ENCODE assay signal across 8 mouse cellular contexts in genomic region chr4:43629106-43629817, GRCm38 (mm10). TPM values are rescaled to one million over a fixed set of nuclear protein-coding genes. Genes with fewer than 3 reads are reported as not detected.
DNase-seq lines count a peak whose midpoint lies in the region; ATAC-seq lines count a peak whose summit lies in the region.

No protein-coding gene starts in this region.

- H3K27ac ChIP-seq in forebrain, embryonic 10.5 days, result no peak overlapping the region
- no peak overlapping the region for H3K27ac ChIP-seq in forebrain, embryonic 16.5 days (ENCODE audit: low read length)
- H3K27ac ChIP-seq in liver, embryonic 11.5 days (ENCODE audit: low read depth, low read length), result no peak overlapping the region

- no peak for ATAC-seq in forebrain, embryonic 16.5 days
- peak; percentile 21; the same call in 1 of the 2 replicates for ATAC-seq in liver, embryonic 11.5 days (replicated peaks; ENCODE audit: low FRiP score)

- WGBS in forebrain, embryonic 10.5 days, result 41% methylated on average over 20 of the region's 20 CpGs
- 34% methylated on average over 20 of the region's 20 CpGs for WGBS in forebrain, embryonic 16.5 days
- 50% methylated on average over 20 of the region's 20 CpGs for WGBS in liver, embryonic 11.5 days

- H3K4me3 ChIP-seq in forebrain, embryonic 10.5 days, result no peak overlapping the region
- no peak overlapping the region for H3K4me3 ChIP-seq in forebrain, embryonic 16.5 days (replicated peaks; ENCODE audit: low read length)
- no peak overlapping the region for H3K4me3 ChIP-seq in liver, embryonic 11.5 days (ENCODE audit: low read depth, low read length)

- peaks cover 36% of the 10 kb centered on the region for H3K27me3 ChIP-seq in forebrain, embryonic 10.5 days (ENCODE audit: poor library complexity, severe bottlenecking)
- no peaks in the 10 kb centered on the region for H3K27me3 ChIP-seq in forebrain, embryonic 16.5 days (replicated peaks; ENCODE audit: control insufficient read depth, insufficient read depth, low read length)
- H3K27me3 ChIP-seq in liver, embryonic 11.5 days (replicated peaks; ENCODE audit: control insufficient read depth, insufficient read depth, low read length), result peaks cover 26% of the 10 kb centered on the region

- H3K4me2 ChIP-seq in forebrain, embryonic 16.5 days (ENCODE audit: low read length), result no peak overlapping the region; the same call in 1 of the 2 replicates
- no peak overlapping the region for H3K4me2 ChIP-seq in liver, embryonic 11.5 days

- H3K9ac ChIP-seq in forebrain, embryonic 16.5 days (replicated peaks; ENCODE audit: low read depth, low read length), result no peak overlapping the region; the same call in 1 of the 2 replicates
- H3K9ac ChIP-seq in liver, embryonic 11.5 days (ENCODE audit: low read depth, low read length), result no peak overlapping the region

- peaks cover 24% of the 10 kb centered on the region for H3K9me3 ChIP-seq in forebrain, embryonic 10.5 days
- H3K9me3 ChIP-seq in forebrain, embryonic 16.5 days (ENCODE audit: control insufficient read depth, low read length), result peaks cover 9% of the 10 kb centered on the region
- peaks cover 9% of the 10 kb centered on the region for H3K9me3 ChIP-seq in liver, embryonic 11.5 days (ENCODE audit: control insufficient read depth, low read length)

- peak; percentile 16 for DNase-seq in forebrain, embryonic 10.5 days (ENCODE audit: extremely low spot score, low spot score)
- peak; percentile 11 for DNase-seq in urinary bladder, adult 2 months (ENCODE audit: low spot score)
- DNase-seq in urinary bladder, postnatal 10 days (ENCODE audit: low spot score), result no peak
- DNase-seq in liver, embryonic 11.5 days (ENCODE audit: low spot score), result peak; percentile 31
- DNase-seq in thymus, postnatal 4 days, result no peak
- no peak for DNase-seq in urinary bladder, adult 18-20 months (ENCODE audit: low spot score in 2 of 2)
- no peak for DNase-seq in thymus, postnatal 10 days (ENCODE audit: low spot score in 2 of 2)

- H3K4me1 ChIP-seq in forebrain, embryonic 10.5 days, result peaks cover 44% of the 10 kb centered on the region
- peaks cover 29% of the 10 kb centered on the region for H3K4me1 ChIP-seq in forebrain, embryonic 16.5 days (replicated peaks; ENCODE audit: control insufficient read depth, insufficient read depth, low read length)
- H3K4me1 ChIP-seq in liver, embryonic 11.5 days (replicated peaks; ENCODE audit: control insufficient read depth, insufficient read depth, low read length), result 0 out of 2 replicates have a peak, but pooled peaks cover 8% of the 10 kb centered on the region

- no peaks in the 10 kb centered on the region for H3K36me3 ChIP-seq in forebrain, embryonic 10.5 days (replicated peaks)
- H3K36me3 ChIP-seq in forebrain, embryonic 16.5 days (ENCODE audit: control insufficient read depth, insufficient read depth), result no peaks in the 10 kb centered on the region
- H3K36me3 ChIP-seq in liver, embryonic 11.5 days (ENCODE audit: control insufficient read depth, insufficient read depth, low read length), result no peaks in the 10 kb centered on the region

RNA-seq across cellular contexts. Expression of gene Npr2, which starts 2.5 kb away (rescaled TPM):
- polyA plus RNA-seq in forebrain, embryonic 10.5 days (2016; fragmentation: Nextera tagmentation; extraction: Ambion mirVana), result 5.4 and 6.2 TPM in 2 replicates
- polyA plus RNA-seq in forebrain, embryonic 16.5 days (2015; fragmentation: Nextera tagmentation; extraction: Ambion mirVana), result 13.3 and 15.0 TPM in 2 replicates
- polyA plus RNA-seq in urinary bladder, adult 2 months (2012; rRNA removed), result 54.7 and 69.7 TPM in 2 replicates
- polyA plus RNA-seq in liver, embryonic 11.5 days (2014; fragmentation: Nextera tagmentation; extraction: Ambion mirVana), result 3.2 and 4.5 TPM in 2 replicates

RNA-seq across cellular contexts. Expression of gene Spag8, which starts 24.1 kb away (rescaled TPM):
- 1.9 and 2.9 TPM in 2 replicates for polyA plus RNA-seq in forebrain, embryonic 10.5 days (2016; fragmentation: Nextera tagmentation; extraction: Ambion mirVana)
- 5.2 and 5.8 TPM in 2 replicates for polyA plus RNA-seq in forebrain, embryonic 16.5 days (2015; fragmentation: Nextera tagmentation; extraction: Ambion mirVana)
- 1.0 and 1.3 TPM in 2 replicates for polyA plus RNA-seq in urinary bladder, adult 2 months (2012; rRNA removed)
- 0.30 and 1.5 TPM in 2 replicates for polyA plus RNA-seq in liver, embryonic 11.5 days (2014; fragmentation: Nextera tagmentation; extraction: Ambion mirVana)

RNA-seq across cellular contexts. Expression of gene Hint2, which starts 27.0 kb away (rescaled TPM):
- 66.0 and 69.7 TPM in 2 replicates for polyA plus RNA-seq in forebrain, embryonic 10.5 days (2016; fragmentation: Nextera tagmentation; extraction: Ambion mirVana)
- polyA plus RNA-seq in forebrain, embryonic 16.5 days (2015; fragmentation: Nextera tagmentation; extraction: Ambion mirVana), result 61.1 and 66.3 TPM in 2 replicates
- polyA plus RNA-seq in urinary bladder, adult 2 months (2012; rRNA removed), result 107 and 112 TPM in 2 replicates
- polyA plus RNA-seq in liver, embryonic 11.5 days (2014; fragmentation: Nextera tagmentation; extraction: Ambion mirVana), result 87.8 and 88.0 TPM in 2 replicates

RNA-seq across cellular contexts. Expression of gene Tmem8b, which starts 39.5 kb away (rescaled TPM):
- polyA plus RNA-seq in forebrain, embryonic 10.5 days (2016; fragmentation: Nextera tagmentation; extraction: Ambion mirVana), result 4.2 and 4.3 TPM in 2 replicates
- 14.6 and 15.5 TPM in 2 replicates for polyA plus RNA-seq in forebrain, embryonic 16.5 days (2015; fragmentation: Nextera tagmentation; extraction: Ambion mirVana)
- polyA plus RNA-seq in urinary bladder, adult 2 months (2012; rRNA removed), result 8.3 and 12.6 TPM in 2 replicates
- polyA plus RNA-seq in liver, embryonic 11.5 days (2014; fragmentation: Nextera tagmentation; extraction: Ambion mirVana), result 0.84 and 1.1 TPM in 2 replicates

RNA-seq across cellular contexts. Expression of gene Fam221b, which starts 39.7 kb away (rescaled TPM):
- 1.6 and 1.7 TPM in 2 replicates for polyA plus RNA-seq in forebrain, embryonic 10.5 days (2016; fragmentation: Nextera tagmentation; extraction: Ambion mirVana)
- 1.3 and 1.5 TPM in 2 replicates for polyA plus RNA-seq in forebrain, embryonic 16.5 days (2015; fragmentation: Nextera tagmentation; extraction: Ambion mirVana)
- 0.41 and 0.51 TPM in 2 replicates for polyA plus RNA-seq in urinary bladder, adult 2 months (2012; rRNA removed)
- polyA plus RNA-seq in liver, embryonic 11.5 days (2014; fragmentation: Nextera tagmentation; extraction: Ambion mirVana), result 2.2 and 2.3 TPM in 2 replicates

Comparison
In these comparisons a context has a peak if more than half of its experiments do, and no peak if none do; other contexts are left out.
1. DNase-seq: peak in forebrain, embryonic 10.5 days (single experiment), urinary bladder, adult 2 months (single experiment) and liver, embryonic 11.5 days (single experiment); none in urinary bladder, postnatal 10 days (single experiment), thymus, postnatal 4 days (single experiment), urinary bladder, adult 18-20 months (0 of 2) and thymus, postnatal 10 days (0 of 2).